Mouse (Mus musculus) neural tube, embryonic 15.5 days (tissue): Measurements from ENCODE around the gene Exoc3l2. TPM values are rescaled to one million over a fixed set of nuclear protein-coding genes. Genes with fewer than 3 reads are reported as not detected.

Experiments used
- ATAC-seq: fragments of 200-750 bp; cut with Nextera tagmentation; 2 replicates; pipeline ENCODE4 v1.8.0; 2017; ENCODE audit warnings: mild to moderate bottlenecking, moderate TSS enrichment, moderate library complexity; ENCODE audit not compliant: low FRiP score
- H3K27ac ChIP-seq: fragments of 300-500 bp; sonication (generic); replicated peaks from 2 replicates; pipeline ENCODE4 v1.5.1; 2015; ENCODE audit warnings: mild to moderate bottlenecking, inconsistent platforms
- H3K27me3 ChIP-seq: fragments of 300-500 bp; sonication (generic); replicated peaks from 2 replicates; pipeline ENCODE4 v1.6.1; 2015; ENCODE audit warnings: inconsistent platforms
- H3K36me3 ChIP-seq: fragments of 300-500 bp; sonication (generic); 2 replicates; pipeline ENCODE4 v1.6.1; 2015; ENCODE audit warnings: inconsistent platforms
- H3K4me1 ChIP-seq: fragments of 300-500 bp; sonication (generic); 2 replicates; pipeline ENCODE4 v1.6.1; 2015; ENCODE audit warnings: inconsistent platforms
- H3K4me2 ChIP-seq: fragments of 300-500 bp; sonication (generic); 2 replicates; pipeline ENCODE4 v1.6.1; 2015; ENCODE audit warnings: inconsistent platforms, mild to moderate bottlenecking, moderate library complexity
- H3K4me3 ChIP-seq: fragments of 300-500 bp; sonication (generic); replicated peaks from 2 replicates; pipeline ENCODE4 v1.5.1; 2015; ENCODE audit warnings: mild to moderate bottlenecking, inconsistent platforms
- H3K9ac ChIP-seq: fragments of 300-500 bp; sonication (generic); replicated peaks from 2 replicates; pipeline ENCODE4 v1.6.1; 2015; ENCODE audit warnings: mild to moderate bottlenecking, inconsistent platforms
- H3K9me3 ChIP-seq: fragments of 300-500 bp; sonication (generic); replicated peaks from 2 replicates; pipeline ENCODE4 v1.6.1; 2016; ENCODE audit warnings: inconsistent platforms
- WGBS: fragments of 180-500 bp; shearing (Covaris S2); methylation state at CpG from one replicate; pipeline ENCODE4 v1.1.7; 2015; ENCODE audit warnings: mixed read lengths; 5-methylcytosine and 5-hydroxymethylcytosine counted together
- polyA plus RNA-seq: library from polyadenylated mRNA; unstranded; fragments of >200 nt; fragmentation: Nextera tagmentation; extraction: Ambion mirVana; gene quantifications from 2 replicates; pipeline ENCODE4 v1.2.1, GENCODE M21; 2015

Gene Exoc3l2
- polyA plus RNA-seq, 1 experiment from 2014 or later = 1.5 TPM

GRCm38 (mm10) chr7:19532240-19532639 is 69.1 kb downstream of the Exoc3l2 start:
- H3K27me3 ChIP-seq = no peaks in the 10 kb centered on the region
- H3K4me1 ChIP-seq = peaks cover 8% of the 10 kb centered on the region; the same call in 1 of the 2 replicates
- no peak overlapping the region for H3K27ac ChIP-seq
- no peaks in the 10 kb centered on the region for H3K9me3 ChIP-seq
- no peak for ATAC-seq
- no peak overlapping the region for H3K4me3 ChIP-seq
- H3K4me2 ChIP-seq = no peak overlapping the region
- 80% methylated on average over 14 of the region's 14 CpGs for WGBS
- peaks cover 59% of the 10 kb centered on the region for H3K36me3 ChIP-seq
- H3K9ac ChIP-seq = no peak overlapping the region

- no peak for ATAC-seq
- no peaks in the 10 kb centered on the region for H3K9me3 ChIP-seq
- H3K27ac ChIP-seq = no peak overlapping the region
- no peak overlapping the region for H3K4me3 ChIP-seq
- no peak overlapping the region for H3K9ac ChIP-seq
- 93% methylated on average over 10 of the region's 10 CpGs for WGBS
- no peak overlapping the region for H3K4me2 ChIP-seq
- peaks cover 10% of the 10 kb centered on the region; the same call in 1 of the 2 replicates for H3K4me1 ChIP-seq
- peaks cover 50% of the 10 kb centered on the region for H3K36me3 ChIP-seq
- no peaks in the 10 kb centered on the region for H3K27me3 ChIP-seq
Observed at GRCm38 (mm10) chr7:19534676-19535075, 71.5 kb downstream of the Exoc3l2 start.

GRCm38 (mm10) chr7:19540771-19541566 is 77.8 kb downstream of the Exoc3l2 start:
- WGBS = 94% methylated on average over 2 of the region's 2 CpGs
- H3K27ac ChIP-seq = no peak overlapping the region
- no peak overlapping the region for H3K4me2 ChIP-seq
- H3K9me3 ChIP-seq = no peaks in the 10 kb centered on the region
- H3K36me3 ChIP-seq = no peaks in the 10 kb centered on the region
- no peak overlapping the region for H3K4me3 ChIP-seq
- H3K27me3 ChIP-seq = no peaks in the 10 kb centered on the region
- ATAC-seq = no peak
- H3K4me1 ChIP-seq = peaks cover 34% of the 10 kb centered on the region
- H3K9ac ChIP-seq = no peak overlapping the region

- Histone ChIP-seq H3K27me3 (no peaks in the 10 kb centered on the region), H3K27ac (peak overlapping the region; percentile 56; the same call in 1 of the 2 replicates), H3K4me1 (peaks cover 34% of the 10 kb centered on the region), H3K4me2 (no peak overlapping the region), H3K9ac (no peak overlapping the region), H3K9me3 (no peaks in the 10 kb centered on the region), H3K4me3 (no peak overlapping the region), H3K36me3 (no peaks in the 10 kb centered on the region)
- 62% methylated on average over 7 of the region's 7 CpGs for WGBS
- ATAC-seq = no peak
Observed at GRCm38 (mm10) chr7:19541681-19542154, 78.6 kb downstream of the Exoc3l2 start.

- Histone ChIP-seq H3K9ac (no peak overlapping the region), H3K4me3 (no peak overlapping the region), H3K4me2 (no peak overlapping the region), H3K27ac (peak overlapping the region; percentile 56), H3K4me1 (peaks cover 35% of the 10 kb centered on the region), H3K27me3 (no peaks in the 10 kb centered on the region), H3K9me3 (no peaks in the 10 kb centered on the region), H3K36me3 (no peaks in the 10 kb centered on the region)
- ATAC-seq = peak; percentile 71
- 54% methylated on average over 8 of the region's 8 CpGs for WGBS
Observed at GRCm38 (mm10) chr7:19542155-19542691, 79.1 kb downstream of the Exoc3l2 start.

GRCm38 (mm10) chr7:19543584-19543983 is 80.5 kb downstream of the Exoc3l2 start:
- Histone ChIP-seq H3K27me3 (no peaks in the 10 kb centered on the region), H3K36me3 (no peaks in the 10 kb centered on the region), H3K9me3 (no peaks in the 10 kb centered on the region), H3K27ac (no peak overlapping the region), H3K4me1 (peaks cover 39% of the 10 kb centered on the region), H3K9ac (no peak overlapping the region), H3K4me3 (no peak overlapping the region), H3K4me2 (no peak overlapping the region)
- 62% methylated on average over 6 of the region's 6 CpGs for WGBS
- ATAC-seq = no peak

- Histone ChIP-seq H3K4me1 (peaks cover 40% of the 10 kb centered on the region), H3K9me3 (no peaks in the 10 kb centered on the region), H3K9ac (no peak overlapping the region), H3K36me3 (no peaks in the 10 kb centered on the region), H3K4me3 (no peak overlapping the region), H3K4me2 (no peak overlapping the region), H3K27me3 (no peaks in the 10 kb centered on the region), H3K27ac (no peak overlapping the region)
- no peak for ATAC-seq
- 69% methylated on average over 3 of the region's 3 CpGs for WGBS
Observed at GRCm38 (mm10) chr7:19546007-19546406, 82.9 kb downstream of the Exoc3l2 start.

Other genes with a start within 250 kb of the Exoc3l2 start
- gene Opa3, start 235.0 kb upstream of the Exoc3l2 start, polyA plus RNA-seq = 37.8 and 37.9 TPM in 2 replicates
- 40.9 and 55.5 TPM in 2 replicates for gene Vasp, start 191.5 kb upstream of the Exoc3l2 start, polyA plus RNA-seq
- gene Ppm1n, start 183.3 kb upstream of the Exoc3l2 start, polyA plus RNA-seq = 1.3 TPM in 2 replicates
- gene Rtn2, start 180.7 kb upstream of the Exoc3l2 start, polyA plus RNA-seq = 105 and 121 TPM in 2 replicates
- 0.09 and 0.18 TPM in 2 replicates for gene Fosb, start 153.3 kb upstream of the Exoc3l2 start, polyA plus RNA-seq
- gene Ercc1, start 118.6 kb upstream of the Exoc3l2 start, polyA plus RNA-seq = 78.5 and 93.5 TPM in 2 replicates
- 22.2 and 23.0 TPM in 2 replicates for gene Cd3eap, start 103.8 kb upstream of the Exoc3l2 start, polyA plus RNA-seq
- gene Ppp1r13l, start 103.6 kb upstream of the Exoc3l2 start, polyA plus RNA-seq = 1.9 and 2.1 TPM in 2 replicates
- 21.6 and 22.2 TPM in 2 replicates for gene Ercc2, start 81.3 kb upstream of the Exoc3l2 start, polyA plus RNA-seq
- gene Klc3, start 59.2 kb upstream of the Exoc3l2 start, polyA plus RNA-seq = 1.2 and 4.0 TPM in 2 replicates
- 16.6 and 38.6 TPM in 2 replicates for gene Ckm, start 58.6 kb upstream of the Exoc3l2 start, polyA plus RNA-seq
- 15.4 and 16.5 TPM in 2 replicates for gene Mark4, start 4.5 kb upstream of the Exoc3l2 start, polyA plus RNA-seq
- 3.9 and 5.0 TPM in 2 replicates for gene Bloc1s3, start 45.0 kb downstream of the Exoc3l2 start, polyA plus RNA-seq
- gene Trappc6a, start 45.1 kb downstream of the Exoc3l2 start, polyA plus RNA-seq = 39.2 and 58.6 TPM in 2 replicates
- 1.2 and 1.5 TPM in 2 replicates for gene Nkpd1, start 54.5 kb downstream of the Exoc3l2 start, polyA plus RNA-seq
- gene Ppp1r37, start 99.7 kb downstream of the Exoc3l2 start, polyA plus RNA-seq = 41.0 and 42.3 TPM in 2 replicates
- 0.23 and 0.61 TPM in 2 replicates for gene Zfp296, start 114.0 kb downstream of the Exoc3l2 start, polyA plus RNA-seq
- gene Gemin7, start 114.3 kb downstream of the Exoc3l2 start, polyA plus RNA-seq = 145 and 154 TPM in 2 replicates
- 51.0 and 61.5 TPM in 2 replicates for gene Clasrp, start 141.2 kb downstream of the Exoc3l2 start, polyA plus RNA-seq
- gene Relb, start 166.1 kb downstream of the Exoc3l2 start, polyA plus RNA-seq = 9.6 and 12.8 TPM in 2 replicates
- 128 and 140 TPM in 2 replicates for gene Clptm1, start 201.7 kb downstream of the Exoc3l2 start, polyA plus RNA-seq
- 1.8 TPM in 2 replicates for gene Apoc2, start 214.6 kb downstream of the Exoc3l2 start, polyA plus RNA-seq
- gene Gm44805, start 218.1 kb downstream of the Exoc3l2 start, polyA plus RNA-seq = not detected in 2 replicates
- 0.38 and 0.75 TPM in 2 replicates for gene Apoc4, start 218.1 kb downstream of the Exoc3l2 start, polyA plus RNA-seq
- 6.5 and 7.3 TPM in 2 replicates for gene Apoc1, start 229.3 kb downstream of the Exoc3l2 start, polyA plus RNA-seq
- gene Apoe, start 235.9 kb downstream of the Exoc3l2 start, polyA plus RNA-seq = 643 and 683 TPM in 2 replicates